Mouse (Mus musculus): ENCODE data around the gene Thbs4.
"Not testable (repeated sequence)": the region's sequence is repeated elsewhere in the genome, so short reads cannot be mapped to it uniquely, and the experiment has no call there.

Thbs4 gene

GRCm38 (mm10) chr13:92794462-92795214 is at the start of gene Thbs4:
Gene Thbs4, minus strand, starts transcription at chr13:92794818.
- DNase-seq (ENCODE audit: low spot score): no peak

- no peak for DNase-seq (ENCODE audit: low spot score)
Measured at GRCm38 (mm10) chr13:92833162-92833561, 38.5 kb upstream of the Thbs4 start.

GRCm38 (mm10) chr13:92828820-92829219 is 34.2 kb upstream of the Thbs4 start:
- no peak for DNase-seq (ENCODE audit: low spot score)

- DNase-seq (ENCODE audit: low spot score): no peak
Measured at GRCm38 (mm10) chr13:92817357-92817756, 22.7 kb upstream of the Thbs4 start.

- no peak for DNase-seq (ENCODE audit: low spot score)
Measured at GRCm38 (mm10) chr13:92816329-92816728, 21.7 kb upstream of the Thbs4 start.

GRCm38 (mm10) chr13:92810592-92810991 is 16.0 kb upstream of the Thbs4 start:
- DNase-seq (ENCODE audit: low spot score): not testable (repeated sequence)

GRCm38 (mm10) chr13:92807849-92808248 is 13.2 kb upstream of the Thbs4 start:
- no peak for DNase-seq (ENCODE audit: low spot score)

GRCm38 (mm10) chr13:92806785-92807184 is 12.2 kb upstream of the Thbs4 start:
- no peak for DNase-seq (ENCODE audit: low spot score)

- no peak for DNase-seq (ENCODE audit: low spot score)
Measured at GRCm38 (mm10) chr13:92799306-92799925, 4.8 kb upstream of the Thbs4 start.

- DNase-seq (ENCODE audit: low spot score): no peak
Measured at GRCm38 (mm10) chr13:92798830-92799229, 4.2 kb upstream of the Thbs4 start.

GRCm38 (mm10) chr13:92793636-92794035 is 982 bp downstream of the Thbs4 start:
- no peak for DNase-seq (ENCODE audit: low spot score)

GRCm38 (mm10) chr13:92791474-92791873 is 3.1 kb downstream of the Thbs4 start:
- DNase-seq (ENCODE audit: low spot score): no peak

GRCm38 (mm10) chr13:92784311-92784710 is 10.3 kb downstream of the Thbs4 start:
- DNase-seq (ENCODE audit: low spot score): no peak

GRCm38 (mm10) chr13:92783551-92783950 is 11.1 kb downstream of the Thbs4 start:
- no peak for DNase-seq (ENCODE audit: low spot score)

- no peak for DNase-seq (ENCODE audit: low spot score)
Measured at GRCm38 (mm10) chr13:92780927-92781326, 13.7 kb downstream of the Thbs4 start.

- no peak for DNase-seq (ENCODE audit: low spot score)
Measured at GRCm38 (mm10) chr13:92780076-92780475, 14.5 kb downstream of the Thbs4 start.

- DNase-seq (ENCODE audit: low spot score): no peak
Measured at GRCm38 (mm10) chr13:92778642-92779041, 16.0 kb downstream of the Thbs4 start.

GRCm38 (mm10) chr13:92775916-92776315 is 18.7 kb downstream of the Thbs4 start:
- no peak for DNase-seq (ENCODE audit: low spot score)

- no peak for DNase-seq (ENCODE audit: low spot score)
Measured at GRCm38 (mm10) chr13:92774887-92775286, 19.7 kb downstream of the Thbs4 start.

- DNase-seq (ENCODE audit: low spot score): no peak
Measured at GRCm38 (mm10) chr13:92772500-92772899, 22.1 kb downstream of the Thbs4 start.

GRCm38 (mm10) chr13:92771566-92771965 is 23.1 kb downstream of the Thbs4 start:
- DNase-seq (ENCODE audit: low spot score): no peak

GRCm38 (mm10) chr13:92765454-92766242 is 29.0 kb downstream of the Thbs4 start:
- DNase-seq (ENCODE audit: low spot score): no peak

GRCm38 (mm10) chr13:92762322-92762721 is 32.3 kb downstream of the Thbs4 start:
- DNase-seq (ENCODE audit: low spot score): no peak
